Mouse (Mus musculus) lung, postnatal 4 days (tissue): ENCODE data around the gene Rmnd1.

Experiments
- DNase-seq, 2 experiments: peaks; one replicate each; pipeline ENCODE4 v3.0.0; 2021

Gene Rmnd1

GRCm38 (mm10) chr10:4390550-4390949 is 41.6 kb downstream of the Rmnd1 start:
- DNase-seq: no peak

- DNase-seq: no peak
These were observed 42.6 kb downstream of the Rmnd1 start for GRCm38 (mm10) chr10:4389461-4390112.

GRCm38 (mm10) chr10:4389036-4389435 is 43.2 kb downstream of the Rmnd1 start:
- no peak for DNase-seq

GRCm38 (mm10) chr10:4388384-4388745 is 43.8 kb downstream of the Rmnd1 start:
- no peak for DNase-seq

GRCm38 (mm10) chr10:4387701-4388383 is 44.3 kb downstream of the Rmnd1 start, which contains the start of gene Zbtb2:
Zbtb2 (minus strand) TSS chr10:4388108.
- peak; percentile 67 to 77 for DNase-seq

GRCm38 (mm10) chr10:4386609-4387591 is 45.3 kb downstream of the Rmnd1 start:
- peak; percentile 95 to 98 for DNase-seq

GRCm38 (mm10) chr10:4384244-4384643 is 47.9 kb downstream of the Rmnd1 start:
- DNase-seq: no peak

- no peak for DNase-seq
These were observed 51.4 kb downstream of the Rmnd1 start for GRCm38 (mm10) chr10:4380748-4381147.

GRCm38 (mm10) chr10:4376931-4377330 is 55.3 kb downstream of the Rmnd1 start:
- no peak for DNase-seq

- DNase-seq: peak in 1 of 2 experiments; percentile 64
These were observed 55.7 kb downstream of the Rmnd1 start for GRCm38 (mm10) chr10:4376461-4376860.

- DNase-seq: no peak
These were observed 56.9 kb downstream of the Rmnd1 start for GRCm38 (mm10) chr10:4375267-4375666.

GRCm38 (mm10) chr10:4374734-4375133 is 57.5 kb downstream of the Rmnd1 start:
- no peak for DNase-seq

- DNase-seq: no peak
These were observed 57.9 kb downstream of the Rmnd1 start for GRCm38 (mm10) chr10:4374239-4374638.

- no peak for DNase-seq
These were observed 58.6 kb downstream of the Rmnd1 start for GRCm38 (mm10) chr10:4373558-4373957.

GRCm38 (mm10) chr10:4372011-4372410 is 60.2 kb downstream of the Rmnd1 start:
- DNase-seq: peak in 1 of 2 experiments; percentile 26

GRCm38 (mm10) chr10:4370105-4370504 is 62.1 kb downstream of the Rmnd1 start:
- DNase-seq: no peak

- no peak for DNase-seq
These were observed 67.6 kb downstream of the Rmnd1 start for GRCm38 (mm10) chr10:4364618-4365017.

GRCm38 (mm10) chr10:4357435-4357834 is 74.8 kb downstream of the Rmnd1 start:
- DNase-seq: no peak

- peak in 1 of 2 experiments; percentile 10 for DNase-seq
These were observed 75.5 kb downstream of the Rmnd1 start for GRCm38 (mm10) chr10:4356640-4357039.

- DNase-seq: peak in 1 of 2 experiments; percentile 22
These were observed 76.2 kb downstream of the Rmnd1 start for GRCm38 (mm10) chr10:4355882-4356451.

- peak in 1 of 2 experiments; percentile 17 for DNase-seq
These were observed 77.6 kb downstream of the Rmnd1 start for GRCm38 (mm10) chr10:4354371-4355260.
